8 mouse cellular contexts compared by ENCODE assay signal in the genomic region with DNA sequence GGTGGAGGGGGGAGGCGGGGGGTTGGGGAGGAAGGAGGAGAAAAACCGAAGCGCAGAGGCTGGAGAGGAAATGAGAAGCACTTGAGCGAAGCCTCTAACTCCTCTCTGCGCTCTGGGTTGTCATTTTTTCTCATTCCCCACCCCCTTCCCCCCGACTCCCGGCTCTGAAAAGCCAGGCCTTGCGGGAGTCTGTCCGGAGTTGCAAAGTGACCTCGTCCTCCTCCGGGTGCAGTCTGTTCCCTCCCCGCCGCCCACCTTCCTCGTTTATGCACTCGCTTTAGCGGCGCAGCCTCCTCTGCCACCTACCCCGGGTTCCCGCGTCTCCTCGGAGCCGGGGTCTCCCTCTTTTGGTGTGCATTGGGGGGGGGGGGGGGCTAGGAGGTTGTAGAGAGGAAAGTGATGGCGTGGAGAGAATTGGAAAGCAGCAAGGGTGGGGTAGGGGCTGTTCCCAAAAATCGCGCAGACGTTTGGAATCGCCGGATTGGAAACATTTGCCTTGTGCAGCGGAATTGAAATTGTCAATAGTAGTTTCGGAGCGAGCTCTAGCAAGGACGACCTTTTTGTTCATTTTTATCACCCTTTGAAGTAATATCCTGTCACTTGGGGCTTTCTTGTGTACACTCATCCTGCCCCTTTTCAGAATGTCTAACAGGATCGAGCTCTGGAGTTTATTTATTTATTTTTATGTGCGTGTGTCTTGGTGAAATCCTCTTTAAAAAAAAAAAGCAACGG. TPM values are rescaled to one million over a fixed set of nuclear protein-coding genes. Genes with fewer than 3 reads are reported as not detected.
A peak's percentile ranks its signal among the peaks of the same experiment; 100 is the strongest.
DNase-seq lines count a peak whose midpoint lies in the region; ATAC-seq and TF ChIP-seq lines count a peak whose summit lies in the region.

No protein-coding gene starts in this region.

- H3K4me1 ChIP-seq in bone marrow macrophage, adult 2 months (ENCODE audit: control insufficient read depth, insufficient read depth, low read length), result 0 out of 2 replicates have a peak, but pooled peaks cover 5% of the 10 kb centered on the region
- peaks cover 9 to 11% of the 10 kb centered on the region in 2 experiments for H3K4me1 ChIP-seq in heart, embryonic 14.5 days (ENCODE audit: control insufficient read depth in 2 of 2, insufficient read depth in 2 of 2, low read length in 2 of 2)
- peaks cover 26% of the 10 kb centered on the region for H3K4me1 ChIP-seq in limb, embryonic 13.5 days

- peak overlapping the region; percentile 51 for H3K4me3 ChIP-seq in bone marrow macrophage, adult 2 months (ENCODE audit: insufficient read depth, low read length)
- peak overlapping the region; percentile 67 to 81 for H3K4me3 ChIP-seq in heart, embryonic 14.5 days (ENCODE audit: control insufficient read depth in 1 of 2, insufficient read depth in 1 of 2, low read depth in 1 of 2, low read length in 2 of 2)
- H3K4me3 ChIP-seq in limb, embryonic 13.5 days, result peak overlapping the region; percentile 61
- H3K4me3 ChIP-seq in myocyte, result peak overlapping the region; percentile 19

- H3ac ChIP-seq in myocyte (ENCODE audit: control insufficient read depth, insufficient read length), result no peak overlapping the region

- H3K27me3 ChIP-seq in heart, embryonic 14.5 days (ENCODE audit: control insufficient read depth, insufficient read depth, low read length), result peaks cover 61% of the 10 kb centered on the region
- peaks cover 77% of the 10 kb centered on the region for H3K27me3 ChIP-seq in limb, embryonic 13.5 days
- peaks cover 16% of the 10 kb centered on the region for H3K27me3 ChIP-seq in myocyte (ENCODE audit: control insufficient read depth, insufficient read depth, insufficient read length)

- no peak overlapping the region for H3K27ac ChIP-seq in bone marrow macrophage, adult 2 months (ENCODE audit: insufficient read depth, low read depth, low read length)
- H3K27ac ChIP-seq in heart, embryonic 14.5 days (replicated peaks in 1 of 2; ENCODE audit: control insufficient read depth in 1 of 2, insufficient read depth in 1 of 2, low read depth in 2 of 2, low read length in 2 of 2), result no peak overlapping the region
- no peak overlapping the region for H3K27ac ChIP-seq in limb, embryonic 13.5 days

- peak overlapping the region; percentile 99 for H3K4me2 ChIP-seq in heart, embryonic 14.5 days (ENCODE audit: low read length)
- peak overlapping the region; percentile 92 for H3K4me2 ChIP-seq in limb, embryonic 13.5 days (replicated peaks)
- peak overlapping the region; percentile 75 for H3K4me2 ChIP-seq in myocyte (ENCODE audit: low read depth)

- WGBS in heart, embryonic 14.5 days, result under 1% methylated on average over 34 of the region's 35 CpGs
- under 1% methylated on average over 35 of the region's 35 CpGs for WGBS in limb, embryonic 13.5 days

- TF ChIP-seq POLR2A in bone marrow macrophage, adult 2 months (IDR thresholded peaks at IDR 0.05; ENCODE audit: borderline replicate concordance, low read depth, low read length), result no peak
- no peak for TF ChIP-seq POLR2A in myocyte (IDR thresholded peaks at IDR 0.05; ENCODE audit: insufficient read length, low read depth)

- peak; percentile 25 for DNase-seq in gastrocnemius, postnatal 10 days
- DNase-seq in gastrocnemius, postnatal 25 days, result no peak
- DNase-seq in CD4-positive helper T cell, adult 2 months (ENCODE audit: low read depth, low spot score), result peak; percentile 43
- DNase-seq in urinary bladder, postnatal 10 days (ENCODE audit: low spot score), result no peak

- peak; percentile 7; the same call in 1 of the 2 replicates for ATAC-seq in heart, embryonic 14.5 days (ENCODE audit: insufficient number of reproducible peaks, insufficient read depth, low FRiP score, low read depth)
- ATAC-seq in limb, embryonic 13.5 days (ENCODE audit: low FRiP score, low read depth), result peak; percentile 16; the same call in 1 of the 2 replicates

- no peak for TF ChIP-seq CTCF in bone marrow macrophage, adult 2 months (IDR thresholded peaks at IDR 0.05; ENCODE audit: low read depth, low read length)

- no peaks in the 10 kb centered on the region for H3K9me3 ChIP-seq in heart, embryonic 14.5 days (ENCODE audit: control insufficient read depth, low read length)
- no peaks in the 10 kb centered on the region for H3K9me3 ChIP-seq in limb, embryonic 13.5 days

- peak overlapping the region; percentile 69 for H3K9ac ChIP-seq in heart, embryonic 14.5 days (ENCODE audit: low read length)
- H3K9ac ChIP-seq in limb, embryonic 13.5 days, result peak overlapping the region; percentile 64

- H3K36me3 ChIP-seq in heart, embryonic 14.5 days (ENCODE audit: control insufficient read depth, insufficient read depth, low read length), result no peaks in the 10 kb centered on the region
- H3K36me3 ChIP-seq in limb, embryonic 13.5 days, result no peaks in the 10 kb centered on the region
- H3K36me3 ChIP-seq in myocyte (ENCODE audit: control insufficient read depth, insufficient read depth), result no peaks in the 10 kb centered on the region

- H3K79me2 ChIP-seq in myocyte (ENCODE audit: control insufficient read depth, insufficient read depth), result no peaks in the 10 kb centered on the region

TF ChIP-seq in myocyte, 11 proteins besides CTCF, POLR2A, EP300 and RAD21:
- no peak for TF ChIP-seq MYOD1 (IDR thresholded peaks at IDR 0.05; ENCODE audit: control insufficient read depth in 1 of 3, insufficient read length in 2 of 3, low read depth in 2 of 3)
- no peak for TF ChIP-seq REST (IDR thresholded peaks at IDR 0.05; ENCODE audit: insufficient read depth, insufficient read length)
- no peak for TF ChIP-seq TCF3 (IDR thresholded peaks at IDR 0.05; ENCODE audit: insufficient read length, low read depth)
- TF ChIP-seq POLR2AphosphoS2 (IDR thresholded peaks at IDR 0.05; ENCODE audit: insufficient read length, low read depth), result no peak
- TF ChIP-seq CEBPB (IDR thresholded peaks at IDR 0.05; ENCODE audit: insufficient read depth, poor library complexity, severe bottlenecking), result no peak
- TF ChIP-seq MAX (IDR thresholded peaks at IDR 0.05; ENCODE audit: low read depth), result no peak

RNA-seq across cellular contexts. Expression of a gene that starts 2.6 kb away (rescaled TPM):
- under 1 TPM; 0.54 to 0.72 TPM for total RNA-seq in gastrocnemius, postnatal 10 days (2021)
- total RNA-seq in gastrocnemius, postnatal 25 days (2021), result under 1 TPM; 0.13 to 0.19 TPM
- 0.28 and 0.52 TPM in 2 replicates for polyA plus RNA-seq in bone marrow macrophage, adult 2 months (2012; ENCODE audit: insufficient read depth, insufficient read length, missing spikeins)
- 1.6 and 1.7 TPM in 2 replicates for polyA plus RNA-seq in heart, embryonic 14.5 days (2014; fragmentation: Nextera tagmentation; extraction: Ambion mirVana)
- polyA plus RNA-seq in limb, embryonic 13.5 days (2015; fragmentation: Nextera tagmentation; extraction: Ambion mirVana), result 3.8 and 4.1 TPM in 2 replicates
- 0.19 TPM for polyA plus RNA-seq in myocyte (2012; fragmentation: generic; extraction: Trizol)

Comparison
In these comparisons a context has a peak if more than half of its experiments do, and no peak if none do; other contexts are left out.
1. DNase-seq: peak in gastrocnemius, postnatal 10 days (single experiment) and CD4-positive helper T cell, adult 2 months (single experiment); none in gastrocnemius, postnatal 25 days (single experiment) and urinary bladder, postnatal 10 days (single experiment).
2. H3K4me3 ChIP-seq: peak in every context shown above with its lines; median percentile 74 in heart, embryonic 14.5 days; 61 in limb, embryonic 13.5 days; 51 in bone marrow macrophage, adult 2 months; 19 in myocyte.
3. Peak in every context shown above with its lines, with median percentiles within 50 percentile points of each other: H3K4me2 ChIP-seq.